Mouse (Mus musculus) kidney, embryonic 14.5 days (tissue): ENCODE measurements around the gene Rarg. TPM values are rescaled to one million over a fixed set of nuclear protein-coding genes. Genes with fewer than 3 reads are reported as not detected.

Source experiments
- ATAC-seq: fragments of 200-750 bp; cut with Nextera tagmentation; 2 replicates; pipeline ENCODE4 v1.8.0; 2017; ENCODE audit warnings: moderate number of reproducible peaks, mild to moderate bottlenecking, moderate TSS enrichment, moderate library complexity; ENCODE audit not compliant: low FRiP score, low TSS enrichment
- H3K27ac ChIP-seq: fragments of 300-500 bp; sonication (generic); 2 replicates; pipeline ENCODE4 v1.5.1; 2014; ENCODE audit warnings: low read depth, mild to moderate bottlenecking, low read length, moderate library complexity, mixed read lengths
- H3K27me3 ChIP-seq: fragments of 300-500 bp; sonication (generic); 2 replicates; pipeline ENCODE4 v1.6.1; 2014; ENCODE audit warnings: mild to moderate bottlenecking, low read length; ENCODE audit not compliant: control insufficient read depth, insufficient read depth
- H3K36me3 ChIP-seq: fragments of 300-500 bp; sonication (generic); 2 replicates; pipeline ENCODE4 v1.6.1; 2014; ENCODE audit warnings: low read length, mixed read lengths; ENCODE audit not compliant: control insufficient read depth, insufficient read depth
- H3K4me1 ChIP-seq: fragments of 300-500 bp; sonication (generic); 2 replicates; pipeline ENCODE4 v1.6.1; 2014; ENCODE audit warnings: low read length, mixed read lengths; ENCODE audit not compliant: control insufficient read depth, insufficient read depth
- H3K4me2 ChIP-seq: fragments of 300-500 bp; sonication (generic); replicated peaks from 2 replicates; pipeline ENCODE4 v1.6.1; 2014; ENCODE audit warnings: low read depth, mild to moderate bottlenecking, low read length
- H3K4me3 ChIP-seq: fragments of 300-500 bp; sonication (generic); 2 replicates; pipeline ENCODE4 v1.5.1; 2014; ENCODE audit warnings: mild to moderate bottlenecking, low read length
- H3K9ac ChIP-seq: fragments of 300-500 bp; sonication (generic); 2 replicates; pipeline ENCODE4 v1.6.1; 2014; ENCODE audit warnings: low read depth, mild to moderate bottlenecking, low read length, moderate library complexity
- H3K9me3 ChIP-seq: fragments of 300-500 bp; sonication (generic); 2 replicates; pipeline ENCODE4 v1.6.1; 2016; ENCODE audit warnings: low read length; ENCODE audit not compliant: control insufficient read depth
- whole genome bisulfite sequencing: fragments of 180-500 bp; shearing (Covaris S2); extraction: QIAGEN DNeasy Blood & Tissue Kit; methylation state at CpG from one replicate; pipeline ENCODE4 v1.1.7; 2014; 5-methylcytosine and 5-hydroxymethylcytosine counted together
- polyA plus RNA-seq: library from polyadenylated mRNA; unstranded; fragments of >200 nt; fragmentation: Nextera tagmentation; extraction: Ambion mirVana; gene quantifications from 2 replicates; pipeline ENCODE4 v1.2.1, GENCODE M21; 2014

The Rarg gene
- polyA plus RNA-seq, 1 experiment from 2014 or later: 23.9 TPM

GRCm38 (mm10) chr15:102279783-102280520, 22.6 kb upstream of the Rarg start:
- H3K4me2 ChIP-seq: peak overlapping the region; percentile 88
- 23% methylated on average over 13 of the region's 13 CpGs for WGBS
- peak; percentile 16; the same call in 1 of the 2 replicates for ATAC-seq
- H3K4me3 ChIP-seq: peak overlapping the region; percentile 89
- H3K4me1 ChIP-seq: peaks cover 13% of the 10 kb centered on the region
- no peaks in the 10 kb centered on the region for H3K27me3 ChIP-seq
- H3K9ac ChIP-seq: peak overlapping the region; percentile 81
- H3K36me3 ChIP-seq: peaks cover 12% of the 10 kb centered on the region
- H3K27ac ChIP-seq: peak overlapping the region; percentile 90
- H3K9me3 ChIP-seq: no peaks in the 10 kb centered on the region

DNA sequence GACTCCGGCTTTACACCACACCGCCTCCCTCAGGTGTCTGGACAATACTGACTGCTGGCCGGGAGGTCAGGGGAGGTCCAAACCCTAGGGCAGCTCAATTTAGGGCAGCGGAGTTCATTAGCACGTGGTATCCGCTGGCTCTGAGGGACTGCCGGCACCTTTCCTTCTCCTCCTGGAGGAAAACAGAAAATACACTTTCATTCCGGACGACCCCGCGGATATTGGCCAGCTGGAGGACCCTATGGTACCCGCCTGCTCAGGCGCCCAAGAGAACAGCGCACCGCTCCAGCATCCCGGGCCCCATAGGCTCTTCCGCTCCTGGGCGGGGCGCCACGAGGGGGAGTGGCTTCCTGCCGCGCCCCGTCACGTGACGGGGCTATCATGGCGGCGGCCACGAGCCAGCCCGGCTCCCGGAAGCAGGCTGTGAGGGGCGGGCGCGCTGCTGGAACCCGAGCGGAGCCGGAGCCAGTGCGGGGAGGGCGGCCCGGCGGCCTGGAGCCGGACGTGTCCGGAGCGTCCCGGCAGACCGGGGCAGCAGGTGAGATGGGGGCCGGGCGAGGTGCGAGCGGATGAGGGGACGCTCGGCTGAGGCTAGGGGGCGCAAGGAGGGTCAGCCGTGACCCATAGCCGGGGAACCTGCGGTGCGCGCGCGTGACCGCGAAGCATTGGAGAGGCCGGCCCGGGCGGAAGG, 21.9 kb upstream of the Rarg start, which contains the start of gene Mfsd5:
Gene Mfsd5, plus strand, starts transcription at position 363 of the 691 bp plus-strand sequence.
- Histone ChIP-seq H3K9me3 (no peaks in the 10 kb centered on the region), H3K4me2 (peak within 1 kb of the TSS; percentile 88), H3K27me3 (no peaks in the 10 kb centered on the region), H3K4me3 (peak within 1 kb of the TSS; percentile 89), H3K4me1 (peaks cover 11% of the 10 kb centered on the region), H3K27ac (peak within 1 kb of the TSS; percentile 90), H3K36me3 (peaks cover 12% of the 10 kb centered on the region), H3K9ac (peak within 1 kb of the TSS; percentile 81)
- under 1% methylated on average over 65 of the region's 65 CpGs for WGBS
- ATAC-seq: peak; percentile 98

DNA sequence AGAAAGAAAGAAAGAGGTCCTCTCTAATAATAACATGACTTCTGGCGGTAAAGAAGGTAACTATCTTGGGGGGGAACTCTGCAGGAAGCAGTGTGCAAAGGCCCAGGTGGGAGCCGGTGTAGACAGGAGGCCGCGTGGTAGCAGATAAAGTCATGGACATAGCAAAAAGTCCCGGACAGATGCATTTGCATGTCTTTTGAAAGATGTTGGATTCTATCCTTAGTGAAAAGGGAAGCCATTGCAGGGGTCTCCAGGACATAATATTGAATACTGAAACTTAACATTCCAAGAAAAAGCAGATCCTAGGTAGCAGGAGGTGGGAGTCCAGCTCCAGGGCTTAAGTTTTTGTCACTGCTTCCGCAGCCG, 21.4 kb upstream of the Rarg start:
- Histone ChIP-seq H3K36me3 (peaks cover 12% of the 10 kb centered on the region), H3K4me1 (peaks cover 11% of the 10 kb centered on the region), H3K27me3 (no peaks in the 10 kb centered on the region), H3K4me2 (peak overlapping the region; percentile 88), H3K4me3 (peak overlapping the region; percentile 89), H3K27ac (peak overlapping the region; percentile 90), H3K9ac (peak overlapping the region; percentile 81), H3K9me3 (no peaks in the 10 kb centered on the region)
- no peak for ATAC-seq
- WGBS: 43% methylated on average over 7 of the region's 7 CpGs

- 74% methylated on average over 6 of the region's 6 CpGs for WGBS
- no peak overlapping the region for H3K27ac ChIP-seq
- H3K27me3 ChIP-seq: no peaks in the 10 kb centered on the region
- no peak overlapping the region for H3K4me2 ChIP-seq
- no peak overlapping the region for H3K4me3 ChIP-seq
- no peaks in the 10 kb centered on the region for H3K9me3 ChIP-seq
- H3K9ac ChIP-seq: no peak overlapping the region
- no peaks in the 10 kb centered on the region for H3K36me3 ChIP-seq
- no peak for ATAC-seq
- H3K4me1 ChIP-seq: peaks cover 10% of the 10 kb centered on the region
Observed at GRCm38 (mm10) chr15:102273982-102274716, 16.8 kb upstream of the Rarg start.

DNA sequence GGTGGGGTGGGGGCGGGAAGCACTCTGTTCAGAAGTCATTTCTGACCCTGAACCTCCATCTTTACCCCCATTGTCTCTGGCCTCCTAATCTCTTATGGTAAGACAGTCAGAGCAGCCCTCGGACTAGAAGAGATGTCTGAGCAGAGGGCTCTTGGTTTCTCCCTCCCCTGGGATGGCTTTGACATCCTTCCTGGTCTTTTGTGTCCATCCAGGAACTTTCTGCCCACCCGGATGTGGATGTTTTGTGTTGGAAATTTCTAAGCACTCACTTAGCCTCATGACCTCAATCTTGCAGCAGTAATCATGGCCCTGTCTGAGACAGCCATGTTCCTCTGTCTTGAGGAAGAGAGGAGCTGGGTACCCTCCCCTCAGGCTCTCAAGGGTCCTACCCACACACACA, 14.1 kb upstream of the Rarg start:
- Histone ChIP-seq H3K4me1 (peaks cover 10% of the 10 kb centered on the region), H3K27me3 (no peaks in the 10 kb centered on the region), H3K9ac (no peak overlapping the region), H3K9me3 (no peaks in the 10 kb centered on the region), H3K27ac (no peak overlapping the region), H3K4me3 (no peak overlapping the region), H3K36me3 (no peaks in the 10 kb centered on the region), H3K4me2 (peak overlapping the region; percentile 47; the same call in 1 of the 2 replicates)
- no peak for ATAC-seq
- WGBS: 41% methylated on average over 3 of the region's 3 CpGs

DNA sequence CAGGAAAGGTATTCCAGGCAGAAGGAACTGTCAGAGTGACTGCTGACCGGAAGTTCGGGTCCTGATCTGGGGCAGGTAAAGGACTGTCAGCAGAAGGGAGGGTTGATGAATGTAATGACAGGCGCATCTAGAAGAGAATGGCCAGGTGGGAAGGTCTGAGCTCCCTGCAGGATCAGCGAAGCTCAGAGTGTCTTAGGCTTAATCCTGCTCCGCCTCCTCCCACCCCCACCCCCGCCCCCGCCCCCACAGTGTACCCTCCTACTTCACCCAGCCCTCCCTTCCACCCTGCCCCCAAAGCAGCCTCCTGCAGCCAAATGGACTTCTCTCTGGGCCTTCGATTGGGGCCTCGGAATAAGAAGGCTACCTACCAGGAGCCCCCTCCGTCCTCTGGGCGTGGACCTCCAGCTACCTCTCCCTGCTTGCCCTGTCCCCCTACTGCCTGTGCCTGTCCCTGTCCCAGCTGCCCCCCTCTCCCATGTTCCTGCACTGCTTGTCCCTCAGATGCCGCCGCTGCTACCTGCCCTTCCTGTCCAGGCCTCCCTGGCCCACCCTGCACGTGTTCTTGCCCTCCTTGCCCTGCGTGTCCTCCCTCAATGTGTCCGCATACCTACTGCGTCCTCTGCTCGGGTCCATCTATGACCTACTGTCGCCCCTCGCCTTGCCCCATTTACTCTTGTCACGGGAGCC, 13.1 kb upstream of the Rarg start, which contains the start of gene Gm9918:
Gene Gm9918, plus strand, starts transcription at position 290 of the 687 bp plus-strand sequence.
- WGBS: 6% methylated on average over 20 of the region's 21 CpGs
- H3K27me3 ChIP-seq: no peaks in the 10 kb centered on the region
- no peaks in the 10 kb centered on the region for H3K9me3 ChIP-seq
- peak within 1 kb of the TSS; percentile 47; the same call in 1 of the 2 replicates for H3K9ac ChIP-seq
- peak within 1 kb of the TSS; percentile 26 for H3K4me3 ChIP-seq
- no peaks in the 10 kb centered on the region for H3K36me3 ChIP-seq
- peaks cover 10% of the 10 kb centered on the region for H3K4me1 ChIP-seq
- peak within 1 kb of the TSS; percentile 47 for H3K4me2 ChIP-seq
- peak; percentile 69 for ATAC-seq
- H3K27ac ChIP-seq: no peak within 1 kb of the TSS

DNA sequence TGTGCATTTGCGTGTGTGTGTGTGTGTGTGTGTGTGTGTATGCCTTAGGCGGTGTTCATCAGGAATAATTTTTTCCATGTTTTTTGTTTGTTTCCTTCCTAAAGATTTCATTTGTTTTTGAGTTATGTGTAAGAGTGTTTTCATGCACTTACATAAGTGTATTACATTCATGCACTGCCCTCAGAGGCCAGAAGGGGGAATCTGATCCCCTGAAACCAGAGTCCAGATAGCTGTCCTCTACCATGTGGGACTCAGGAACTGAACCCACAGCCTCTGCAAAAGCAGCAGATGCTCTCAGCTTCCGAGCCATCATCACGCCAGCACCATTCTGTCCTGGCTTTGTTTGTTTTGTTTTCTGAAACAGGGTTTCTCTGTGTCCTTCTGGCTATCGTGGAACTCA, 8.2 kb upstream of the Rarg start:
- no peak overlapping the region for H3K27ac ChIP-seq
- no peak overlapping the region for H3K4me2 ChIP-seq
- no peaks in the 10 kb centered on the region for H3K36me3 ChIP-seq
- no peaks in the 10 kb centered on the region for H3K9me3 ChIP-seq
- H3K4me3 ChIP-seq: no peak overlapping the region
- no peaks in the 10 kb centered on the region for H3K27me3 ChIP-seq
- peaks cover 4% of the 10 kb centered on the region for H3K4me1 ChIP-seq
- H3K9ac ChIP-seq: no peak overlapping the region
- no peak for ATAC-seq
- WGBS: 96% methylated on average over 5 of the region's 5 CpGs

DNA sequence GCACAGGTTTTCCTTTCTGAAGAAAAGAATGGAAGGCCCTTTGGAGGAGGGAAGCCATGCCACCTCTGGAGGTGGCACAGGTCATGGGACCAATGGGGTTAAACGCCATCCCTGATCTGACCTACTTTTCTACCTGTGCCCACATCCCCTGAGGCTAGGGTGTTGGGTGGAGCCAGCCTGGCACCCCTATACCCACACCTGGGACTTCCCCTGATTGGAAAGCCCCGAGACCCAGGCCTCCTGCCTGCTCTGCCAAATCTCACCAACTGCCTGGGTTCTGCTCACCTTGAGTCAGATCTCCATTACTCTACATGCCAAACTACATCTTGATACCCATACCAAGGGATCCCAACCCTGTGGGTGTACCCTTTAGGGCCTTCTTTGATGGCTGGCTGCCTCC, 5.7 kb upstream of the Rarg start:
- no peak overlapping the region for H3K9ac ChIP-seq
- peaks cover 12% of the 10 kb centered on the region for H3K4me1 ChIP-seq
- ATAC-seq: no peak
- peaks cover 6% of the 10 kb centered on the region; the same call in 1 of the 2 replicates for H3K27me3 ChIP-seq
- H3K27ac ChIP-seq: no peak overlapping the region
- no peak overlapping the region for H3K4me3 ChIP-seq
- no peak overlapping the region for H3K4me2 ChIP-seq
- H3K36me3 ChIP-seq: no peaks in the 10 kb centered on the region
- no peaks in the 10 kb centered on the region for H3K9me3 ChIP-seq
- 68% methylated on average over 2 of the region's 2 CpGs for WGBS
